Mouse (Mus musculus) erythroblast, adult 5-6 weeks (primary cell): Measurements from ENCODE around the gene Ryr3. TPM values are rescaled to one million over a fixed set of nuclear protein-coding genes. Genes with fewer than 3 reads are reported as not detected.

Source experiments
- ATAC-seq: replicated peaks from 2 replicates; pipeline ENCODE4 v1.8.0; 2016; ENCODE audit warnings: moderate number of reproducible peaks, mild to moderate bottlenecking, moderate TSS enrichment, inconsistent platforms; ENCODE audit not compliant: poor library complexity, low FRiP score, severe bottlenecking
- total RNA-seq, 2 experiments: library from RNA; stranded (forward) in 1 of 2; stranded (reverse) in 1 of 2; fragments of 150-400 nt in 1 of 2; fragments of 200-764, 138-1000 nt in 1 of 2; gene quantifications; 2 replicates each; pipeline versions ENCODE4 v1.2.3 to v1.2.4; 2015 to 2017; ENCODE audit warnings: low replicate concordance in 2 of 2

Gene Ryr3
- total RNA-seq, 2 experiments from 2014 or later: not detected

GRCm38 (mm10) chr2:112720715-112721114 is 496.2 kb downstream of the Ryr3 start:
- no peak for ATAC-seq

- ATAC-seq: no peak
Measured at GRCm38 (mm10) chr2:112714648-112715047, 502.2 kb downstream of the Ryr3 start.

GRCm38 (mm10) chr2:112681817-112682216 is 535.1 kb downstream of the Ryr3 start:
- ATAC-seq: no peak

- no peak for ATAC-seq
Measured at GRCm38 (mm10) chr2:112677246-112677645, 539.6 kb downstream of the Ryr3 start.

- ATAC-seq: no peak
Measured at GRCm38 (mm10) chr2:112676721-112677120, 540.2 kb downstream of the Ryr3 start.

- no peak for ATAC-seq
Measured at GRCm38 (mm10) chr2:112676175-112676574, 540.7 kb downstream of the Ryr3 start.

- ATAC-seq: no peak
Measured at GRCm38 (mm10) chr2:112669461-112669860, 547.4 kb downstream of the Ryr3 start.

- ATAC-seq: no peak
Measured at GRCm38 (mm10) chr2:112656131-112656530, 560.8 kb downstream of the Ryr3 start.

GRCm38 (mm10) chr2:112653836-112654235 is 563.1 kb downstream of the Ryr3 start:
- ATAC-seq: no peak

- ATAC-seq: no peak
Measured at GRCm38 (mm10) chr2:112637206-112637605, 579.7 kb downstream of the Ryr3 start.

GRCm38 (mm10) chr2:112632536-112632935 is 584.4 kb downstream of the Ryr3 start:
- no peak for ATAC-seq

GRCm38 (mm10) chr2:112630669-112631068 is 586.2 kb downstream of the Ryr3 start:
- ATAC-seq: no peak

GRCm38 (mm10) chr2:112625156-112625555 is 591.7 kb downstream of the Ryr3 start:
- no peak for ATAC-seq

- no peak for ATAC-seq
Measured at GRCm38 (mm10) chr2:112617206-112617605, 599.7 kb downstream of the Ryr3 start.

- no peak for ATAC-seq
Measured at GRCm38 (mm10) chr2:112614375-112614774, 602.5 kb downstream of the Ryr3 start.

- ATAC-seq: no peak
Measured at GRCm38 (mm10) chr2:112612628-112613027, 604.3 kb downstream of the Ryr3 start.

- ATAC-seq: no peak
Measured at GRCm38 (mm10) chr2:112606536-112606935, 610.4 kb downstream of the Ryr3 start.

GRCm38 (mm10) chr2:112602487-112602886 is 614.4 kb downstream of the Ryr3 start:
- ATAC-seq: no peak

- no peak for ATAC-seq
Measured at GRCm38 (mm10) chr2:112600222-112600621, 616.7 kb downstream of the Ryr3 start.

GRCm38 (mm10) chr2:112597064-112597463 is 619.8 kb downstream of the Ryr3 start:
- no peak for ATAC-seq

GRCm38 (mm10) chr2:112596415-112596814 is 620.5 kb downstream of the Ryr3 start:
- no peak for ATAC-seq

GRCm38 (mm10) chr2:112595807-112596206 is 621.1 kb downstream of the Ryr3 start:
- no peak for ATAC-seq

- ATAC-seq: no peak
Measured at GRCm38 (mm10) chr2:112593781-112594180, 623.1 kb downstream of the Ryr3 start.
